ENCODE assay signal across 8 mouse cellular contexts in the genomic region with DNA sequence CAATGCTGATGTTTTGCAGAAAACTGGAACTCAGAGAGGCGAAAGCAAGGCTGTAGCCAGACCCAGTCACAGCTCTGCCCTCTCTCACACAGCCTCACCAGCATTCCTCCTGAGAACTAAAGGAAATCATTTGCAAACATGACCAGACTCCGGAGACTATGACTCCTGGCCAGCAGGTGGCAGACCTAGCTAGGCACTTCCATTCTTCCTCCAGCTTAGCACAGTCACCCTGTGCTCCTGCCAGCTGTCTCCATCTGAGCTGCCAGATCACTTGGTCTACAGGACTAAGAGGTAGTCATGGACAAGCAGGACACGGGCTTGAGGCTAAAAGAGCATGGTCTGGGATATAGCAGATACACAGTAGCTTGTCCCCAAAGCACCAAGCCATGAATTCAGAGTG. TPM values are rescaled to one million over a fixed set of nuclear protein-coding genes. Genes with fewer than 3 reads are reported as not detected.
DNase-seq lines count a peak whose midpoint lies in the region; ATAC-seq and TF ChIP-seq lines count a peak whose summit lies in the region.

No protein-coding gene starts in this region.

- H3K27ac ChIP-seq in forebrain, embryonic 13.5 days, result no peak overlapping the region; the same call in none of the 2 replicates
- no peak overlapping the region for H3K27ac ChIP-seq in lung, embryonic 14.5 days (ENCODE audit: low read depth)

- H3K36me3 ChIP-seq in forebrain, embryonic 13.5 days (ENCODE audit: poor library complexity, severe bottlenecking), result no peaks in the 10 kb centered on the region
- no peaks in the 10 kb centered on the region for H3K36me3 ChIP-seq in lung, embryonic 14.5 days (ENCODE audit: insufficient read depth)

- no peak overlapping the region for H3K9ac ChIP-seq in forebrain, embryonic 13.5 days
- H3K9ac ChIP-seq in lung, embryonic 14.5 days, result no peak overlapping the region

- no peaks in the 10 kb centered on the region for H3K9me3 ChIP-seq in forebrain, embryonic 13.5 days (replicated peaks)
- H3K9me3 ChIP-seq in lung, embryonic 14.5 days (ENCODE audit: low read depth, low read length), result no peaks in the 10 kb centered on the region

- no peak overlapping the region for H3K4me3 ChIP-seq in forebrain, embryonic 13.5 days
- no peak overlapping the region for H3K4me3 ChIP-seq in lung, embryonic 14.5 days (ENCODE audit: low read depth, low read length)

- DNase-seq in ES-CJ7 (ENCODE audit: low read depth, low spot score), result peak; percentile 90
- DNase-seq in c-Kit-positive CD71-negative TER-119-negative erythroid progenitor cells, embryonic 14.5 days (ENCODE audit: low read depth), result peak; percentile 81
- peak; percentile 89 for DNase-seq in heart, postnatal 4 days
- peak; percentile 77 to 89 for DNase-seq in layer of hippocampus, adult 18-20 months (ENCODE audit: low spot score in 2 of 2)
- peak; percentile 93 for DNase-seq in lung, embryonic 14.5 days
- DNase-seq in ovary, postnatal 10 days (ENCODE audit: low spot score), result peak; percentile 51
- DNase-seq in thymus, postnatal 0 days (ENCODE audit: low spot score), result peak; percentile 88

- TF ChIP-seq CTCF in lung, embryonic 14.5 days (IDR thresholded peaks at IDR 0.05; ENCODE audit: low read depth), result peak; percentile 95

- WGBS in forebrain, embryonic 13.5 days, result 7% methylated on average over 3 of the region's 3 CpGs
- WGBS in lung, embryonic 14.5 days, result 5% methylated on average over 3 of the region's 3 CpGs

- no peaks in the 10 kb centered on the region for H3K27me3 ChIP-seq in forebrain, embryonic 13.5 days
- peaks cover 21% of the 10 kb centered on the region for H3K27me3 ChIP-seq in lung, embryonic 14.5 days (ENCODE audit: insufficient read depth, low read length)

- H3K4me2 ChIP-seq in forebrain, embryonic 13.5 days, result no peak overlapping the region
- no peak overlapping the region for H3K4me2 ChIP-seq in lung, embryonic 14.5 days

- peaks cover 52% of the 10 kb centered on the region for H3K4me1 ChIP-seq in forebrain, embryonic 13.5 days
- H3K4me1 ChIP-seq in lung, embryonic 14.5 days (ENCODE audit: insufficient read depth), result 0 out of 2 replicates have a peak, but pooled peaks cover 5% of the 10 kb centered on the region

- ATAC-seq in forebrain, embryonic 13.5 days, result 0 out of 2 replicates have a peak, but pooled peaks have one; percentile 5
- peak; percentile 15; the same call in 1 of the 2 replicates for ATAC-seq in lung, embryonic 14.5 days (ENCODE audit: insufficient read depth)

RNA-seq across cellular contexts. Expression of a gene that starts 2.7 kb away (rescaled TPM):
- polyA plus RNA-seq in forebrain, embryonic 13.5 days (2015; fragmentation: Nextera tagmentation; extraction: Ambion mirVana), result 59.2 and 63.2 TPM in 2 replicates
- 10 to 100 TPM; 47.0 to 48.8 TPM for total RNA-seq in heart, postnatal 4 days (2021)
- total RNA-seq in layer of hippocampus, adult 18-20 months (2021), result 100 to 1,000 TPM; 102 to 116 TPM
- polyA plus RNA-seq in lung, embryonic 14.5 days (2014; fragmentation: Nextera tagmentation; extraction: Ambion mirVana), result 23.6 and 27.2 TPM in 2 replicates
- polyA plus RNA-seq in thymus, postnatal 0 days (2015; fragmentation: Nextera tagmentation; extraction: Ambion mirVana), result 37.1 and 41.2 TPM in 2 replicates

RNA-seq across cellular contexts. Expression of a gene that starts 2.7 kb away (rescaled TPM):
- 77.2 and 95.0 TPM in 2 replicates for polyA plus RNA-seq in forebrain, embryonic 13.5 days (2015; fragmentation: Nextera tagmentation; extraction: Ambion mirVana)
- total RNA-seq in heart, postnatal 4 days (2021), result 10 to 100 TPM; 43.5 to 44.2 TPM
- total RNA-seq in layer of hippocampus, adult 18-20 months (2021), result 10 to 100 TPM; 33.2 to 38.6 TPM
- 25.7 and 30.8 TPM in 2 replicates for polyA plus RNA-seq in lung, embryonic 14.5 days (2014; fragmentation: Nextera tagmentation; extraction: Ambion mirVana)
- 31.2 and 40.0 TPM in 2 replicates for polyA plus RNA-seq in thymus, postnatal 0 days (2015; fragmentation: Nextera tagmentation; extraction: Ambion mirVana)

RNA-seq across cellular contexts. Expression of a gene that starts 56.2 kb away (rescaled TPM):
- polyA plus RNA-seq in forebrain, embryonic 13.5 days (2015; fragmentation: Nextera tagmentation; extraction: Ambion mirVana), result 37.7 and 44.0 TPM in 2 replicates
- total RNA-seq in heart, postnatal 4 days (2021), result 10 to 100 TPM; 33.0 to 40.3 TPM
- 10 to 100 TPM; 35.7 to 43.0 TPM for total RNA-seq in layer of hippocampus, adult 18-20 months (2021)
- polyA plus RNA-seq in lung, embryonic 14.5 days (2014; fragmentation: Nextera tagmentation; extraction: Ambion mirVana), result 42.2 and 44.4 TPM in 2 replicates
- polyA plus RNA-seq in thymus, postnatal 0 days (2015; fragmentation: Nextera tagmentation; extraction: Ambion mirVana), result 25.1 and 27.8 TPM in 2 replicates
